Mouse (Mus musculus): ENCODE measurements at regions not wholly inside any gene's neighbourhood (a gene's known extent, or its start where the extent isn't known, plus 50 kb on each side); places are given as distances from the start of the nearest gene placed in this dataset.

- TF ChIP-seq CTCF (IDR thresholded peaks at IDR 0.05; ENCODE audit: borderline replicate concordance, insufficient read depth, low read depth, low read length) (no peak), POLR2A (IDR thresholded peaks at IDR 0.05; ENCODE audit: borderline replicate concordance, insufficient read depth, low read length) (no peak)
Observed at GRCm38 (mm10) chr13:85557821-85558220, 268.9 kb upstream of the Rasa1 start.

All from cerebellum, adult 2 months (tissue).